Comparison of ENCODE assay signal across 9 mouse cellular contexts in the genomic region with DNA sequence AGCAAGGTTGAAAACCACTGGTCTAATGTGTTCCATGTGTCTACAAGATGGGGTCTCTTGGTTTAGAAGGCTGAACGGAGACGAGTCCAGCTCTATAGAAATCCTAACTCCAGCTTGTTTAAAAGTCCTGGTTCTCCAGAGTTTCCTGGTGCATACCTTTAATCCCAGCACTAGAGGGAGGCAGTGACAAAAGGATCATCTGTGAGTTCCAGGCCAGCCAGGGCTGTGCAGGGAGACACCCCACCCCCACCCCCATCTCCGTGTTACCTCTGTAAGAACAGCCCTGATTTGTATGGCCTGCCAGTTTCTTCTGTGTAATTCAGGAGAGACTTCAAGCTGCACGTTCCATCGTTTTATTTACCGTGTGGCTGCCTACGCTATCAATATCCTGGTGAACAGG. TPM values are rescaled to one million over a fixed set of nuclear protein-coding genes. Genes with fewer than 3 reads are reported as not detected.
DNase-seq lines count a peak whose midpoint lies in the region; TF ChIP-seq lines count a peak whose summit lies in the region.
"Had no signal": no experiment of that assay in that cellular context is flagged by ENCODE, and none has a peak within 500 bp of the region (broad histone marks: within the 10 kb centered on the region; RNA-seq: fewer than 3 reads in every experiment).

No protein-coding gene starts in this region.

- DNase-seq in cerebellum, postnatal 10 days, result peak; percentile 53 to 64
- no peak for DNase-seq in cerebellum, adult 11-12 months
- DNase-seq in ES-CJ7 (ENCODE audit: low read depth, low spot score), result peak; percentile 83
- DNase-seq in forelimb bud, embryonic 11.5 days (ENCODE audit: low read depth, low spot score), result peak; percentile 53
- peak; percentile 37 for DNase-seq in liver, adult 2 months (ENCODE audit: extremely low read depth, low read depth, low spot score)
- peak; percentile 49 for DNase-seq in retina, embryonic 14.5 days (ENCODE audit: low spot score)
- no peak for DNase-seq in adrenal gland, postnatal 4 days (ENCODE audit: low spot score in 2 of 2)
- no peak for DNase-seq in thymus, postnatal 36 days

- H3K4me1 ChIP-seq in liver, adult 2 months (ENCODE audit: control insufficient read depth, insufficient read depth, low read length), result 0 out of 2 replicates have a peak, but pooled peaks cover 2% of the 10 kb centered on the region

- no peaks in the 10 kb centered on the region for H3K27me3 ChIP-seq in liver, adult 2 months (ENCODE audit: control insufficient read depth, insufficient read depth, low read length)
- H3K27me3 ChIP-seq: heart, embryonic 13.5 days had no signal

- TF ChIP-seq POLR2A in liver, adult 2 months (IDR thresholded peaks at IDR 0.05; ENCODE audit: extremely low read depth, insufficient read depth, low read length), result no peak

- H3K36me3 ChIP-seq in liver, adult 2 months (ENCODE audit: control insufficient read depth, insufficient read depth, low read length), result peaks cover 4% of the 10 kb centered on the region; the same call in 1 of the 2 replicates

- TF ChIP-seq CTCF in liver, adult 2 months (IDR thresholded peaks at IDR 0.05; ENCODE audit: low read depth, low read length), result peak; percentile 66

- no peaks in the 10 kb centered on the region for H3K79me2 ChIP-seq in liver, adult 2 months (ENCODE audit: control insufficient read depth, insufficient read depth, low read length)

- no peak overlapping the region for H3K9ac ChIP-seq in liver, adult 2 months (ENCODE audit: low read depth, low read length)
- H3K9ac ChIP-seq: heart, embryonic 13.5 days had no signal

- 33% methylated on average over 7 of the region's 7 CpGs for WGBS in liver, adult 2 months

- no peak overlapping the region for H3K27ac ChIP-seq in liver, adult 2 months (replicated peaks; ENCODE audit: insufficient read depth, low read depth, low read length)
- H3K27ac ChIP-seq: heart, embryonic 13.5 days had no signal

- no peak overlapping the region for H3K4me3 ChIP-seq in liver, adult 2 months (ENCODE audit: insufficient read depth, low read depth, low read length)
- H3K4me3 ChIP-seq: heart, embryonic 13.5 days had no signal

RNA-seq across cellular contexts. Expression of gene Mrln, which starts 8.7 kb away (rescaled TPM):
- not detected in 2 replicates for total RNA-seq in liver, adult 2 months (2014; rRNA removed)
- polyA plus RNA-seq in liver, adult 2 months (2012; rRNA removed), result not detected in 2 replicates
- 1 to 10 TPM; 3.8 to 5.3 TPM for total RNA-seq in adrenal gland, postnatal 4 days (2021)

RNA-seq across cellular contexts. Expression of gene Slc16a9, which starts 49.1 kb away (rescaled TPM):
- 2.4 and 2.8 TPM in 2 replicates for total RNA-seq in liver, adult 2 months (2014; rRNA removed)
- 0.80 and 1.7 TPM in 2 replicates for polyA plus RNA-seq in liver, adult 2 months (2012; rRNA removed)
- total RNA-seq in adrenal gland, postnatal 4 days (2021), result 1 to 10 TPM; 4.5 to 4.9 TPM

Comparison
In these comparisons a context has a peak if more than half of its experiments do, and no peak if none do; other contexts are left out.
1. DNase-seq: peak in cerebellum, postnatal 10 days (2 of 2), ES-CJ7 (single experiment), forelimb bud, embryonic 11.5 days (single experiment), liver, adult 2 months (single experiment) and retina, embryonic 14.5 days (single experiment); none in cerebellum, adult 11-12 months (single experiment), adrenal gland, postnatal 4 days (0 of 2) and thymus, postnatal 36 days (0 of 2).